Mouse (Mus musculus) neural tube, embryonic 11.5 days (tissue): Measurements from ENCODE around the gene Pcdh19. TPM values are rescaled to one million over a fixed set of nuclear protein-coding genes. Genes with fewer than 3 reads are reported as not detected.
"Not testable (repeated sequence)": the region's sequence is repeated elsewhere in the genome, so short reads cannot be mapped to it uniquely, and the experiment has no call there.

ENCODE experiments used
- ATAC-seq: fragments of 200-750 bp; cut with Nextera tagmentation; 2 replicates; pipeline ENCODE4 v1.8.0; 2017; ENCODE audit warnings: moderate number of reproducible peaks, mild to moderate bottlenecking, moderate TSS enrichment, moderate library complexity; ENCODE audit not compliant: insufficient read depth, low FRiP score, low TSS enrichment
- DNase-seq: peaks from one replicate; pipeline ENCODE4 v3.0.0-alpha.2; 2015; ENCODE audit warnings: low spot score
- H3K27ac ChIP-seq: fragments of 300-500 bp; sonication (generic); 2 replicates; pipeline ENCODE4 v1.5.1; 2014; ENCODE audit warnings: low read depth, mild to moderate bottlenecking, low read length
- H3K27me3 ChIP-seq: fragments of 300-500 bp; sonication (generic); 2 replicates; pipeline ENCODE4 v1.6.1; 2014; ENCODE audit warnings: mild to moderate bottlenecking, low read length, mixed read lengths; ENCODE audit not compliant: control insufficient read depth, insufficient read depth
- H3K36me3 ChIP-seq: fragments of 300-500 bp; sonication (generic); 2 replicates; pipeline ENCODE4 v1.6.1; 2014; ENCODE audit warnings: mild to moderate bottlenecking, low read length, moderate library complexity, mixed read lengths; ENCODE audit not compliant: control insufficient read depth, insufficient read depth
- H3K4me1 ChIP-seq: fragments of 300-500 bp; sonication (generic); 2 replicates; pipeline ENCODE4 v1.6.1; 2014; ENCODE audit warnings: low read length, mixed read lengths; ENCODE audit not compliant: control insufficient read depth, insufficient read depth
- H3K4me2 ChIP-seq: fragments of 300-500 bp; sonication (generic); 2 replicates; pipeline ENCODE4 v1.6.1; 2014; ENCODE audit warnings: low read depth, mild to moderate bottlenecking, moderate library complexity
- H3K4me3 ChIP-seq: fragments of 300-500 bp; sonication (generic); 2 replicates; pipeline ENCODE4 v1.5.1; 2014; ENCODE audit warnings: low read depth, low read length
- H3K9ac ChIP-seq: fragments of 300-500 bp; sonication (generic); 2 replicates; pipeline ENCODE4 v1.6.1; 2014; ENCODE audit warnings: mild to moderate bottlenecking, low read length
- H3K9me3 ChIP-seq: fragments of 300-500 bp; sonication (generic); 2 replicates; pipeline ENCODE4 v1.6.1; 2016; ENCODE audit warnings: low read length; ENCODE audit not compliant: control insufficient read depth
- WGBS: fragments of 180-500 bp; shearing (Covaris S2); extraction: QIAGEN DNeasy Blood & Tissue Kit; methylation state at CpG from one replicate; pipeline ENCODE4 v1.1.7; 2014; 5-methylcytosine and 5-hydroxymethylcytosine counted together
- polyA plus RNA-seq: library from polyadenylated mRNA; unstranded; fragments of >200 nt; fragmentation: Nextera tagmentation; extraction: Ambion mirVana; gene quantifications from 2 replicates; pipeline ENCODE4 v1.2.1, GENCODE M21; 2014

Gene Pcdh19
- 3.4 and 4.0 TPM in 2 replicates for polyA plus RNA-seq

- H3K4me2 ChIP-seq, result peak within 1 kb of the TSS; percentile 71
- H3K36me3 ChIP-seq, result no peaks in the 10 kb centered on the region
- no peaks in the 10 kb centered on the region for H3K4me1 ChIP-seq
- H3K27me3 ChIP-seq, result no peaks in the 10 kb centered on the region; the same call in 1 of the 2 replicates
- peak within 1 kb of the TSS; percentile 51 for H3K9ac ChIP-seq
- DNase-seq (peak; percentile 86), ATAC-seq (peak; percentile 92)
- WGBS, result 29% methylated on average over 11 of the region's 26 CpGs
- H3K27ac ChIP-seq, result 0 out of 2 replicates have a peak within 1 kb of the TSS, but pooled peaks have one; percentile 14
- H3K9me3 ChIP-seq, result no peaks in the 10 kb centered on the region
- H3K4me3 ChIP-seq, result peak within 1 kb of the TSS; percentile 52
Observed at GRCm38 (mm10) chrX:133688840-133689239, at the start of gene Pcdh19. Gene Pcdh19, minus strand, starts transcription at chrX:133688987.

- Histone ChIP-seq H3K4me3 (no peak overlapping the region), H3K4me2 (no peak overlapping the region), H3K4me1 (no peaks in the 10 kb centered on the region), H3K27me3 (no peaks in the 10 kb centered on the region), H3K9ac (no peak overlapping the region), H3K9me3 (no peaks in the 10 kb centered on the region), H3K36me3 (no peaks in the 10 kb centered on the region), H3K27ac (no peak overlapping the region)
- WGBS, result 88% methylated on average over 2 of the region's 2 CpGs
- ATAC-seq, result no peak
- no peak for DNase-seq
Observed at GRCm38 (mm10) chrX:133735871-133736270, 47.1 kb upstream of the Pcdh19 start.

DNA sequence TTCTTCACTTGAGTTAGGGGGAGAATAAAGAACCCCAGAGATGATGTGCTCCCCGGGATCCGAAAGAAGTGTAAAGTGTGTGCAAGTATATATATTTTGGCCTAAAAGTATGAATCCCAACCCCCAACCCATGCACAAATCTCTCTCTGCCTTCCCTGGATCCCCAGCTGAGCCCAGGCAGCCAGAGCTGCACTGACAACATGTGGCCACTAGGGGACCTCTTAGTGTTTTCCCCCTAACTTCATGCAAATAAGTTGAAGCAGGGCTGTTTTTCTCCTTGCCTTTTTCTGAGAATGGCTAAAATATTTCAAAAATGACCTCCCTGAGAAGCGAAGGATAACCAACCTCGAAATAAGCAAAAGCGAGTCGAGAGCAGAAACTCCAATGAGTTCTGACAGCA lies 46.2 kb upstream of the Pcdh19 start:
- H3K9ac ChIP-seq, result no peak overlapping the region
- no peak overlapping the region for H3K4me3 ChIP-seq
- 41% methylated on average over 6 of the region's 6 CpGs for WGBS
- no peaks in the 10 kb centered on the region for H3K9me3 ChIP-seq
- no peaks in the 10 kb centered on the region for H3K27me3 ChIP-seq
- DNase-seq, result peak; percentile 22
- no peak overlapping the region for H3K27ac ChIP-seq
- H3K4me1 ChIP-seq, result no peaks in the 10 kb centered on the region
- H3K36me3 ChIP-seq, result no peaks in the 10 kb centered on the region
- no peak overlapping the region for H3K4me2 ChIP-seq
- no peak for ATAC-seq

DNA sequence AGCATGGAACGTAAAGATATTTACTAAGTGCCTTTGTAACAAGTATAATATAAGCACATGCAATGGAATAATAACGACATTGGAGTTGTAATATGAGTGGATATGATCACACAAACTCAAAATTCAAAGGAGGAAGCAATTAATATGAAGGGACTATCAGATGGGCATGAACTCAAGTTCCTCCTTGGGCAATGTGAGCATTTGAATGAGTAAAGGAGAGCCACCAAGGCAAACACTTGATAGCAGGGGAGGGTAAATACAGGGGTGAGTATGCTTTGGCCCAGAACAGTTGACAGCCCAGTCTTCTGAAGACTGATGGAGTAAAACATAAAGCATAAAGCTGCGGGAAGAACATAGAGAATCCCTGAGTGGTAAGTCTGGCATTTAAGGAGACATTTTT lies 32.7 kb upstream of the Pcdh19 start:
- Histone ChIP-seq H3K36me3 (no peaks in the 10 kb centered on the region), H3K9me3 (no peaks in the 10 kb centered on the region), H3K4me2 (no peak overlapping the region), H3K4me1 (no peaks in the 10 kb centered on the region), H3K27ac (no peak overlapping the region), H3K27me3 (no peaks in the 10 kb centered on the region), H3K9ac (no peak overlapping the region), H3K4me3 (no peak overlapping the region)
- 91% methylated on average over 3 of the region's 3 CpGs for WGBS
- no peak for ATAC-seq
- DNase-seq, result no peak

DNA sequence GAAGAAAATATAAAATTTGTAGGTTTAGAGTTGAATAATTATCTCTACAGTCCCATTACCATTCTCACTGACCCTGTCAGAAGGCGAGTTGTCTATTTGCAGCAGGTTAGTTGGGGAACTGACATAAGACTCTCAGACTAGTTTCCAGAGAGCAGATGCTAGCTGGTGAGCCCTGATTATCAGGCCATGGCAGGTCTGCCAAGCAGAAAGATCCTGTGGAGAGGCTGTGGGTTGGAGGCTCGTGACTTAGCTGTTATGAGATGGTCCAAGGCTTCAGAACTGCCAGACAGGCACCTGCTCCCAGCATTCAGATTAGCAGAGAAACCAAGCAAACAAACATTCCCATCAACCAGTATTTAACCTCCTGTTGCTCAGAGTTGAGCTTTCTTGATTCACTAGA lies 21.8 kb upstream of the Pcdh19 start:
- H3K4me3 ChIP-seq, result no peak overlapping the region
- H3K9ac ChIP-seq, result no peak overlapping the region
- no peaks in the 10 kb centered on the region for H3K4me1 ChIP-seq
- no peaks in the 10 kb centered on the region for H3K27me3 ChIP-seq
- ATAC-seq, result no peak
- DNase-seq, result no peak
- H3K9me3 ChIP-seq, result no peaks in the 10 kb centered on the region
- no peaks in the 10 kb centered on the region for H3K36me3 ChIP-seq
- no peak overlapping the region for H3K4me2 ChIP-seq
- no peak overlapping the region for H3K27ac ChIP-seq
- WGBS, result 82% methylated on average over 2 of the region's 2 CpGs

- H3K4me3 ChIP-seq, result no peak overlapping the region
- no peak overlapping the region for H3K4me2 ChIP-seq
- no peak for DNase-seq
- 94% methylated on average over 1 of the region's 1 CpGs for WGBS
- no peak overlapping the region for H3K9ac ChIP-seq
- no peak for ATAC-seq
- H3K27ac ChIP-seq, result no peak overlapping the region
- H3K36me3 ChIP-seq, result no peaks in the 10 kb centered on the region
- H3K27me3 ChIP-seq, result no peaks in the 10 kb centered on the region
- no peaks in the 10 kb centered on the region for H3K9me3 ChIP-seq
- H3K4me1 ChIP-seq, result no peaks in the 10 kb centered on the region
Observed at GRCm38 (mm10) chrX:133702902-133703301, 14.1 kb upstream of the Pcdh19 start.

DNA sequence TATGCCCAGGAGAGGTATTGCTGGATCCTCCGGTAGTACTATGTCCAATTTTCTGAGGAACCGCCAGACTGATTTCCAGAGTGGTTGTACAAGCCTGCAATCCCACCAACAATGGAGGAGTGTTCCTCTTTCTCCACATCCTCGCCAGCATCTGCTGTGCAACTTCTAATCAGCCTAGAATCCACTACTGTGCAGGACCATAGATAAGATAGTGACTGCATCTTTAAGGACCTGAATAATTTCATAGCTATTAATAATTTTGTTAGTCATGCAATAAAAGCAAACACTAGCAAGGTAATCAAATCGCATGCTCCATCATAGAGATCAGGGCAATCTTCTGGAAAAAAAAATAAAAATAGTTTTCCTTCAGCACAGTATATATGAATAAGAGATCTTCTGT lies 9.1 kb upstream of the Pcdh19 start:
- H3K4me2 ChIP-seq, ATAC-seq, H3K4me1 ChIP-seq, H3K9me3 ChIP-seq, H3K27me3 ChIP-seq, DNase-seq, H3K27ac ChIP-seq, H3K9ac ChIP-seq, H3K36me3 ChIP-seq, H3K4me3 ChIP-seq: not testable (repeated sequence)
- WGBS, result 82% methylated on average over 2 of the region's 4 CpGs

GRCm38 (mm10) chrX:133696461-133696860 lies 7.7 kb upstream of the Pcdh19 start:
- DNase-seq (no peak), ATAC-seq (no peak)
- 43% methylated on average over 4 of the region's 4 CpGs for WGBS

DNA sequence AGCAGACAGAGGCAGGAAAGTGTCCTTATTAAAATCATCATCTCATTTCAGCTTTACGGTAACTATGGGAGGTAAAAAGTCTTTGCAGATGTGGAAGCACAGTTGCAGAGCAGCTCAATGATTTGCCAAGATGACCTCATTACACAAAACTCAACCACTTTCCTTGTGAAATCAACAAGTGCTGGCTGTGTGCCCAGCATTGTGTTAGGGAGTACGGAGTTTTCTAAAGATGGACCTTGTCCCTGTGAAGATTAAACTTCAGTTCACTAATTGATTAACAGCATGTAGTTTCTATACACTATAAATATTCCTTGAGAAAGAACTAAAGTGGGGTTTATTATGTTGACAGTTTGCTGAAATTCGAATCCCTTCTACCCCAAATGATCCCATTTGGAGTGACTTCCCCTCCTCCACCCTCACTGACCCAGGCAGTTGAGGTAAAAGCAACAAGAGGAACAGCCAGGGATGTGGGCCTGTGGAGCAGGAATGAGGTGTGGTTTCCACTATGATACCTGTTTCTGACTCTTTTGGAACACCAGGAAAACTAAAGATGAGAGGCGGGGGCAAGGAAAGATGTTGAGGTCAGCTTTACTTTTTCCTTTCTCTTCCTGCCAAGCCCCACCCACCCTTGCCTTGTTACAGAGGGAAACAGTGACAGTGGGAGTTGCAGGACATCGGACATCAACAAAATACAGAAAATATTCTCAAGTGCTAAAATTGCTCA lies 4.4 kb upstream of the Pcdh19 start:
- Histone ChIP-seq H3K4me3 (no peak overlapping the region), H3K27ac (no peak overlapping the region), H3K9me3 (no peaks in the 10 kb centered on the region), H3K9ac (no peak overlapping the region), H3K36me3 (no peaks in the 10 kb centered on the region), H3K4me1 (no peaks in the 10 kb centered on the region), H3K27me3 (no peaks in the 10 kb centered on the region), H3K4me2 (no peak overlapping the region)
- WGBS, result 62% methylated on average over 5 of the region's 5 CpGs
- DNase-seq, result no peak
- no peak for ATAC-seq

More at GRCm38 (mm10) chrX:133696461-133696860, 7.7 kb upstream of the Pcdh19 start:
- Histone ChIP-seq H3K36me3 (no peaks in the 10 kb centered on the region), H3K9me3 (no peaks in the 10 kb centered on the region), H3K4me2 (no peak overlapping the region), H3K27ac (no peak overlapping the region), H3K4me1 (no peaks in the 10 kb centered on the region), H3K27me3 (no peaks in the 10 kb centered on the region), H3K9ac (no peak overlapping the region), H3K4me3 (no peak overlapping the region)
